Mouse (Mus musculus) bone marrow, adult 2 months (tissue): ENCODE measurements around the gene Itm2c.

Experiments
- CTCF ChIP-seq: fragments of 200-500 bp; IDR thresholded peaks from 2 replicates; pipeline ENCODE4 v1.5.1; 2011; ENCODE audit warnings: low read length, control low read depth; ENCODE audit not compliant: control insufficient read depth, insufficient read depth
- POLR2A ChIP-seq: fragments of 200-500 bp; IDR thresholded peaks from 2 replicates; pipeline ENCODE4 v1.6.1; 2011; ENCODE audit warnings: low read depth, mild to moderate bottlenecking, control low read depth, low read length, borderline replicate concordance; ENCODE audit not compliant: control insufficient read depth

DNA sequence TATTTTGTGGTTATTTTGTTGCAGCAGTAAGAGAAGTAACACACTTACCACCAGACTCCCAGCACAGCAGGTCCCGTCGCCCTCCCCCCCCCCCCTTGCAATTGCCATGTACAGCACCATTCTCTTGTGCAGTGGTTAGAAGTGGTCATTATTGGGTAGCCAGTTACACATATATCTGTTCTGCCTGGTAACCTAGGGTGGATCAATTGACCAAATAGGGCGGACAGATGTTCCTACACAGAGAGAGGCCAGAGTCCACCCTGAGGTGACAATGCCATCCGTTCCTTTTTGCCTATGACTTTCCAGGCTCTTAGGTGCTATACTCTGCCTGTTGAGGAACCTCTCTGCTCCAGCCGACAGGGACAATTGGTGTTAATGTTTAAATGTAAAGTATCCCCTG is 31.1 kb downstream of the Itm2c start:
- TF ChIP-seq POLR2A, result no peak
- no peak for TF ChIP-seq CTCF
